Mouse (Mus musculus): ENCODE measurements at regions not wholly inside any gene's neighbourhood (a gene's known extent, or its start where the extent isn't known, plus 50 kb on each side); places are given as distances from the start of the nearest gene placed in this dataset.

GRCm38 (mm10) chr14:87348825-87349224, 67.6 kb upstream of the Tdrd3 start:
- TF ChIP-seq CTCF (IDR thresholded peaks at IDR 0.05; ENCODE audit: extremely low read depth, insufficient read depth, low read length) (no peak), POLR2A (IDR thresholded peaks at IDR 0.05; ENCODE audit: extremely low read depth, insufficient read depth, low read length) (no peak)
